Mouse (Mus musculus) urinary bladder, postnatal 25 days (tissue): ENCODE measurements around the gene Olfr1186.
"Not testable (repeated sequence)": the region's sequence is repeated elsewhere in the genome, so short reads cannot be mapped to it uniquely, and the experiment has no call there.

Source experiments
- DNase-seq: peaks from one replicate; pipeline ENCODE4 v3.0.0; 2022; ENCODE audit warnings: low spot score

Gene Olfr1186

DNA sequence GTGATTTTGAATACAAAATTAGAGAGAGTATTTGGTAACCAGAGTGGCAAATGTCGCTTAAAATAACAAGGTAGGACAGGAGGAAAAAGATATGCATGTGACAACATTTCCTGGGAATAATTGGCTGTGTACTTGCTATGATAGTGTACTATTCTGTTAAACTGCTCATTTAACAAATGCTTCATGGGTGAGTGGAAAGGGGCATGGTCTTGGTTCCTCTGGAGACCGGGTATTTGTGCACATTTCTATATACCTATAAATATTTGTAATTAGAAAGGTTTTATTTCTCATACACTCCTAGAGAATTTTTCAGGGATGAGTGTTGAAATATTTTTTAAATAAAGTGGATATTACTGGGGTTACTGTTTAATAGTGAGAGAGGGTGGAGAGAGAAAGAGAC lies at the start of gene Olfr1186:
Gene Olfr1186 (plus strand): TSS at position 301 of the 400 bp plus-strand sequence.
- no peak for DNase-seq

DNA sequence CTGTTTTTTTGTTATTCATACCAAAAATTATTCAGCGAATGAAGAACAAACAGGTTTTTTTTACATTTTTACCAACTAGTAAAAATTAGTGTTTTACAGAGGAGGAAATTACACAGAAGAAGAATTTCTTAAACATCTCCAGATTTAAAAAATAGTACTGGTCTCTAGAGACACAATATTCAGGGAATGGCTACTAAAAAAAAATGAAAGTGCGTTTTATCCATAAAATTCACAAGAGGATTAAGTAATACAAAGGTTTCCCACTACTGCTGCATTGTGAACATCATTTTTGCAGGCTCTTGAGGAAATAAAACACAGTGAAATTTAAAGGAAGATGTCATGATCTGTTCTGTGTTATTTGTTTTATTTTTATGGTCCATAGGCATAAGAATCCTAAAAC lies 35.1 kb upstream of the Olfr1186 start, which contains the start of gene Olfr1184:
Gene Olfr1184 (plus strand): TSS at position 301 of the 400 bp plus-strand sequence.
- DNase-seq = no peak

DNA sequence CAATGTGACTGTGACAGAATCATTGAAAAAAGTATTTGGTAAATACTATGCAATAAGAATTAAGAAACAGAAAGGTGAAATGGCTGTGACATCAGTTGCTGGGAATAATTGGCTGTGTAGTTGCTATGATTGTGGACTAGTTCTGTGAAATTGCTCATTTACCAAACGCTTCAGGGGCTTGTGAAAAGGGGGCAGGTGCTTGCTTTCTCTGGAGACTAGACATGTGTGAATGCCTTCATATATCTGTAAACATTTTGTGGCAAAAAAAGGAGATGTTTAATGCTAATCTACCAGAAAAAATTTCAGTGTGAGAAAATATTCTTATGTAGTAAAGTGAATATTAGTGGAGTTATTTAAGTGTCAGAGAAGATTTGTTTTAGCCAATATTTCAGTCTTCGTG lies 25.3 kb upstream of the Olfr1186 start, which contains the start of gene Olfr1185-ps1:
Gene Olfr1185-ps1 (plus strand): TSS at position 301 of the 400 bp plus-strand sequence.
- no peak for DNase-seq

DNA sequence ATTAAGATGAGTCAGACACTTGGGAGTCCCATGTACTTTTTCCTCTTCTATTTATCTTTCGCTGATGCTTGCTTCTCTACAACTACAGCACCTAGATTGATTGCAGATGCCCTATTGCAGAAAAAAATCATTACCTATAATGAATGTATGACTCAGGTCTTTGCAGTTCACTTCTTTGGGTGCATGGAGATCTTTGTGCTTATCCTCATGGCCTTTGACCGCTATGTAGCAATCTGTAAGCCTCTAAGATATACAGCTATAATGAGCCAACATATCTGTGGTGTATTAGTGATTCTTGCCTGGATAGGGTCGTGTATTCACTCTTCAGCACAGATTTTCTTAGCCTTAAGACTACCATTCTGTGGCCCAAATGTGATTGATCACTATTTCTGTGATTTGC lies 7.4 kb downstream of the Olfr1186 start:
- no peak for DNase-seq

DNA sequence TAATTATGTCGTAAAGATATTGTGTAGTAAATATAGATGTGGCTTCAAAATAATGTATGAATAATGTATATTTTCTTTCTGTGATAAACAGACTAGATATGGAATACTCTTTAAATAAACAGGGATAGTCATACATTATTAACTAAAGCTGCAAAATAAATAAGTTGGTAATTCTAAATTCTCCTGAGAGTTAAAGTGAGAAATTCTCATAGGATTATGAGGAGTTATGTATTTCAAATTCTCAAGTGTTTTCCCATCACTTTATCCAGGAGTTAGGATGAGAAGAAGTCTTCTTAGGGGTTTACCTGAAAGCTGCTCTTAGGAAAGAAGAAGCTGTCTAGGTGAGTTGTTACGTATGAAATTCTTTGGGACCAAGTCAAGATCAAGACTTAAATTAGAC lies 38.3 kb downstream of the Olfr1186 start, which contains the start of gene Olfr1188:
Gene Olfr1188 (plus strand): TSS at position 301 of the 400 bp plus-strand sequence.
- no peak for DNase-seq

DNA sequence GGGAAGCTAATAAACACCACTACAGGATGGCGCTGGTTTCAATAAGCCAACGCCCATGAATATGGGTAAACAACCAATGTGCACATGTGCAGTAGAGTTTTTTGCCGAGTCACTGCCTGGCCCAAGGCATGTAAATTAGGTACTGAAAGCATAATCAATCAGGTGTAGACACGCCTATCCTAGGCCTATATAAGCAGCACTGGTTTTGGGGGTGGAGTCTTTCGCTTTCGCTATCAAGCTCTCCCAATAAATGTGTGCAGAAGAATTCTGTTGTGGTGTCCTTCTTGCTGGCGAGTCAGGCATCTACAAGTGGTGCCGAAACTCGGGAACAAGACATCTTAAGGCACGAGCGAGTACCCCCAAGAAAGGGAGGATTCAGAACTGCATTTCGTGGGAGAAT lies 54.3 kb downstream of the Olfr1186 start:
- DNase-seq = not testable (repeated sequence)
